Mouse (Mus musculus) 3134 (cell line): ENCODE data around the gene Gm12695.

Experiments
- DNase-seq: peaks from one replicate; pipeline ENCODE4 v3.0.0-alpha.2; 2011; ENCODE audit warnings: low spot score; ENCODE audit not compliant: insufficient read length; ENCODE audit errors: extremely low read depth

The Gm12695 gene

DNA sequence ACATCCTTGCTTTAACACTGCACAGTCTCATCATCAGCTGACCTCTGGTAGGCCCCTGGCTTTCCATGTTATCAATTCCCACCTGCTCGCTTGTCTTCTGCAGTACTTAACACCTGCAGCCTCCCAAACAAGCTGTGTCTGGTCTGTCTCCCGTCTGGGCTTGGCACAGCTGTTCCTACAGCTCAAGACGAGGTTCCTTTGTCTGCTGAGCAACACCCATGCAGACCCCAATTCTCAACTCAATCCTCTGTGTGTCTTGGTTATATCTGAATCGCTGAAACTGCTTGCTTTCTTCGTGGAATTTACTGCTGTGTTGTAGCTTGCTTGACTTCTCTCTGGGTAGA lies 86.8 kb downstream of the Gm12695 start:
- DNase-seq: no peak

DNA sequence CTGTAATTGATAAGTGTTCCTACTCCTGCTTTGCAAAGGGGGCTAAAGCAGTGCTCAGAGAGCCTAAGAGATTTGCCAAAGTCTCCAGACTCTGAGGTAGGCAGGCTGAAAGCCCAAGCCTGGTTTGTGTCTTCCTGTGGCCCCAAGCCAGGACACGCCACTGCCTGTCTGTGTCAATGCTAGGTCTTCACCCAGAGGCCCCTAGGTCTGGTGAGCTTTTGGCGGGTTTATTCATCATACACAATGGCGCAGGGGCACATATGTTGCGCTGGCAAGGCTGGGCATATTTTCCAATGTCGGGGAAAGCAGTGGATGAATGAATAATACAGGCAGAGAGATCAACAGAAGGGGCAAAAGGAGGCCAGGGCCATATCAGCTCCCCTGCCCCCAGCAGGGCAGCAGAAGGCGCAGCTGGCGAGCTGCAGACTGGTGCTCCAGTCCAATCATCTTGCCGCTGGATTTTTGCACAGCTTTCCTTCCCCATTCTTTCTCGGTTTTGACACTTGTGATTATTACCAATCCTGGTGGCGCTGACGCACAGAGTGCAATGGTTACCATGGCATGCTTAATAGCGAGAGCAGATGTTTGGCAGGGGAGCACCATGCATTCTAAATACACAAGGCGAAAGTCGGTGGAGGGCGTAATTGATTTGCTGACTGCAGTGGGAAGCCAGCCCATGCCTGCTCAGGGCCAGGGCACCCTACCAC lies 87.3 kb downstream of the Gm12695 start:
- no peak for DNase-seq

DNA sequence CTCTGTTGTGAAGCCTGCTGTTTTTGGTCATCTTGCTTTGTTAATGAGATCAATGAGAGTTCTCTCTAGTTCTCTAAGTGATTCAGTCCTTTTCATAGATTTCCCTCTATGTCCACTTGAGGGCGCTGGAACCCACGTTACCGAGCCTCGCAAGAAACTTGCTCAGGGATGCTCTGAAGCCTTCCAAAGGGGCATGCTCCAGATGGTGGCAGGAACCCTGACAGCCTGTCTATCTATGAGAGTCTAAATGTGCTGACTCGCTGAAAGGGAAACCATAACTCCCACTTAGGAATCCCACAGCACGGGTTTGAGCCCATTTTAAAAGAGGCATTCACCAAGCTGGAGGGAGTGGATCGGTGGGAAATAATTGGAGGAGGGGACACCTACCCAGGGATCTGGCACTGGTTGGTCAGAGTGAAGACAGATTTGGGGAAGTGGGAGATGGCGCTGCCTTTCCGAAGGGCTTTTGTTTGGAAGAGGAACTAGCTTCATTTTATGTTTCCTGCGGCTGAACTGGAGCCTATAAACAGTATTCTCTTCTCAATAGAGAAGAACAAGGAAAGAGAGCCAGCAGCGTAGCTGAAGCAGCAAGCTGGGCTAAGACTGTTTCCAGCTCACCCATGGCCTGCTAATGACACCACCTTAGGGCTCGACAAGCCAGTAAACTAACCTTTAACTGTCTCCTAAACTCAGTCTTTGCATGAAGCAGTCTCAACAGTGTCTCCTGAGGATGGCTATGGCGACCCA lies 88.2 kb downstream of the Gm12695 start:
- DNase-seq: no peak

DNA sequence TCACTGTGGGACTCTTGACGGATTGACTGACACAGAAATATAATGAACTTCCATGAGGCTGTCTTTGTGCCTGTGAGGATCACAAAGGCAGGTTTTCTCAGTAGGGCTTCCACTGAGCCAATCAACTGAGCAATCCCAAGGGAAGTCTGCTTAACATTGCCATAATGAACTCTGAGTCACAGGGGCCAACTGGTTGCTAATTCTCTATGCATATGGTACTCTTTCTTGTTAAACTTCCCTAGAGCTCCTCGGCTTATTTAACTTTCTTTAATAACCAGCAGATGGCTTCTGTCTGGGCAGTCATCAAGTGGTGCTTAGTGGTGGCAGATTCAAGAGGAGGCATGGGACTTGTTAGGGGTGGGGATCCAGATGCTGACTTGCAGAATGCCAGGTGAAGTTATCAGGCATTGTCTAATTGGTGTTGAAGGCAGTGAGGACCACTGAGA lies 97.6 kb downstream of the Gm12695 start:
- DNase-seq: no peak

DNA sequence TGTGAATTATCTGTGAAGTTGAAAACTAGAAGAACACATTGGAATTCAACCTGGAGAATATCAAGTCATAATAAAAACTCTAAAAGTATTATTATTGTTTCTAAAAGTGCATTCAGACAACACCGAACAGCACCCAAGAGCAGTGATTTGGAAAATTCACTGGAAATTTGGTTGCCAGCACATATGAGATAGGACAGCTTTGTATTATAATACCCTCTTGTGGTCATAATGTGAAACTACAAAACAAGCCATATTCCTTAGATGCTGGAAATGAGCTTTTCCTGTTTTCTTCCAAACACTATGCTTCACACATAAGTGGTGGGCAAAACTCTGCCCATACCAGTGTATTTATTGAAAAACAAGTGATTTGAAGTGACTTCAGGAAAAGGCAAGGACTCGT lies 101.5 kb downstream of the Gm12695 start:
- DNase-seq: no peak

DNA sequence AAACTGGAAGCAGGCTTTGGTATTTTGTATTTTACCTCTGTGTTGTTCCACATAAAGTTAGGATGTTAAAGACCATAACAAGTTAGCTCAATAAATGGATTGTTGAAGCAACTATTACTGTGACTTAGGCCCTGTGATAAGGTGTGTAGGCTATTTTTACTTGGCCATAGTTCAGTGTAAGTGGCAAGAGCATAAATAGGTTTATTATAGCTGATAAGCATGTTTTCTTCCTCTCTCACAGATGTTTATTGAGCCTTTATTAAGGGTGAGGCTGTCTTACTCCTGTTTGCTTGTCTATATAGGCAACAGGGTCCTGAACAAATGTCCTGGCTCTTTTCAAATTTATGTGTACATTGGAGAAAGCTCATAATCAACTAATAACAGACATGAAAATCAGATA lies 104.0 kb downstream of the Gm12695 start:
- no peak for DNase-seq

DNA sequence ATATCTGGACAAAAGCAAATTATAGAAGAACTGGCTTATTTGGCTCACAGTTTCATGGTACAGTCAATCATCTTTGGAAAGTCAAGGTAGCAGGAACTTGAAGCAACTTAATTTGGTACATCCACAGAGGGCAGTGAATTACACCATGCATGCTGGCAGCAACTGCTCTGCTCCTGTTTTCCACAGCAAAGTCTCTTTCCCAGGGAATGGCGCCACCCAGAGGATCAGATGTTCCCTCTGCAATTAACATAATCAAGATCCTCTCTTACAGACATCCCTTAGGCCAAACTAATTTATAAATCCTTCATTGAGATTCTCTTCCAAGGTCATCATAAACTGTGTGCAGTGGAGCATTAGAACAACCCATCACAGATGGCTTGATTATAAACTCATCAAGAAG lies 104.8 kb downstream of the Gm12695 start:
- DNase-seq: no peak
